Mouse (Mus musculus) MEL (cell line): Measurements from ENCODE around the gene Mcur1.

Source experiments
- CHD2 ChIP-seq: IDR thresholded peaks from 2 replicates; pipeline ENCODE4 v1.6.1; 2011; ENCODE audit warnings: low read length, improper control_type of control experiment
- USF2 ChIP-seq, 2 experiments: IDR thresholded peaks; 2 replicates each; pipeline ENCODE4 v1.6.1; 2011 to 2012; ENCODE audit warnings: improper control_type of control experiment in 2 of 2, low read length in 2 of 2, borderline replicate concordance in 1 of 2, inconsistent platforms in 1 of 2, low read depth in 1 of 2, mild to moderate bottlenecking in 1 of 2; ENCODE audit not compliant: insufficient read depth in 1 of 2

DNA sequence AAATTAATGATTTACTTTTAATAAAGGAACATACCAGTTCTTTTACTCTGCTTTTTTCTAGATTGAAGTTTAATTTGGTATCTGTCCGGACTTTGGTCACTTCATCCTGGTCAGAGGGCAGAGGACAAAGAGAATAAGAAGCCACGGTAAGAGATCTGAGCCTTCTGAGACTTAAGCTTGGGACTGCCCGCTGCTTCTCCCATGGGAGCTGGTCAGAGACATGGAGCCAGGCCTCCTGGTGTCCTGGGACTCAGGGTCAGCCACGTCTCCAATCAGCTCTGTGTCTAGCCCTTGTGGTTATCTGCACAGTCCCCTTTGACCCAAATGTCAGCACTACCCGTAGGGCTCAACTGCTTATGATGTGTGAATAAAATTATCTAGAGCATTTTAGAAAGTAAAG, 11.4 kb downstream of the Mcur1 start:
- TF ChIP-seq USF2 (IDR thresholded peaks at IDR 0.05; ENCODE audit: borderline replicate concordance in 1 of 2, insufficient read depth in 1 of 2, low read depth in 1 of 2, low read length in 2 of 2): no peak
- TF ChIP-seq CHD2: no peak
